8 mouse cellular contexts compared by ENCODE assay signal in genomic region chr11:101143338-101144225, GRCm38 (mm10). TPM values are rescaled to one million over a fixed set of nuclear protein-coding genes. Genes with fewer than 3 reads are reported as not detected.
DNase-seq lines count a peak whose midpoint lies in the region; ATAC-seq and TF ChIP-seq lines count a peak whose summit lies in the region.

No protein-coding gene starts in this region.

- in situ Hi-C loops in CH12.LX (cut with MboI; ENCODE audit: low pct_ligation_motif_present, low pct_unique_long_range_greater_than_20kb, low sequenced_read_pairs): no loop called here

- H3K4me3 ChIP-seq in heart, adult 2 months: peak overlapping the region; percentile 24; the same call in 1 of the 2 replicates
- peak overlapping the region; percentile 11 to 47 (median 36) for H3K4me3 ChIP-seq in CH12.LX (replicated peaks in 1 of 3; ENCODE audit: low read depth in 2 of 3, low read length in 2 of 3, poor library complexity in 1 of 3)
- H3K4me3 ChIP-seq in hindbrain, embryonic 12.5 days: peak overlapping the region; percentile 27
- peak overlapping the region; percentile 30 for H3K4me3 ChIP-seq in liver, embryonic 13.5 days (replicated peaks)
- H3K4me3 ChIP-seq in neural tube, embryonic 15.5 days (replicated peaks): peak overlapping the region; percentile 32

- WGBS in heart, adult 2 months: 31% methylated on average over 18 of the region's 19 CpGs
- 25% methylated on average over 19 of the region's 19 CpGs for WGBS in hindbrain, embryonic 12.5 days
- WGBS in liver, embryonic 13.5 days (ENCODE audit: insufficient replicate concordance): 16% methylated on average over 19 of the region's 19 CpGs
- 20% methylated on average over 19 of the region's 19 CpGs for WGBS in neural tube, embryonic 15.5 days

- intact Hi-C loops in heart, adult 2 months (cut with DNase I): no loop called here

- no peaks in the 10 kb centered on the region for H3K9me3 ChIP-seq in CH12.LX (replicated peaks; ENCODE audit: low read length)
- H3K9me3 ChIP-seq in hindbrain, embryonic 12.5 days (replicated peaks): no peaks in the 10 kb centered on the region
- H3K9me3 ChIP-seq in liver, embryonic 13.5 days (replicated peaks): no peaks in the 10 kb centered on the region
- H3K9me3 ChIP-seq in neural tube, embryonic 15.5 days (replicated peaks): no peaks in the 10 kb centered on the region

- H3K36me3 ChIP-seq in heart, adult 2 months (ENCODE audit: control insufficient read depth, insufficient read depth, low read length): no peaks in the 10 kb centered on the region
- H3K36me3 ChIP-seq in CH12.LX (replicated peaks in 1 of 2; ENCODE audit: control insufficient read depth in 1 of 2, insufficient read depth in 1 of 2, low read length in 1 of 2): no peaks in the 10 kb centered on the region
- no peaks in the 10 kb centered on the region for H3K36me3 ChIP-seq in hindbrain, embryonic 12.5 days
- H3K36me3 ChIP-seq in liver, embryonic 13.5 days: no peaks in the 10 kb centered on the region
- no peaks in the 10 kb centered on the region for H3K36me3 ChIP-seq in neural tube, embryonic 15.5 days

- TF ChIP-seq CTCF in heart, adult 2 months (IDR thresholded peaks at IDR 0.05): no peak
- no peak for TF ChIP-seq CTCF in CH12.LX (conservative IDR thresholded peaks at IDR 0.05 in 1 of 2, IDR thresholded peaks at IDR 0.05 in 1 of 2; ENCODE audit: low read depth in 2 of 2, low read length in 2 of 2)

- peak; percentile 67 for ATAC-seq in hindbrain, embryonic 12.5 days (ENCODE audit: low FRiP score)
- no peak for ATAC-seq in liver, embryonic 13.5 days (ENCODE audit: low read depth)
- peak; percentile 57 for ATAC-seq in neural tube, embryonic 15.5 days (ENCODE audit: low FRiP score)

- no peak overlapping the region for H3K27ac ChIP-seq in heart, adult 2 months
- peak overlapping the region; percentile 46 for H3K27ac ChIP-seq in CH12.LX (ENCODE audit: insufficient read depth, low read depth)
- H3K27ac ChIP-seq in hindbrain, embryonic 12.5 days: peak overlapping the region; percentile 48; the same call in 1 of the 2 replicates
- no peak overlapping the region for H3K27ac ChIP-seq in liver, embryonic 13.5 days
- peak overlapping the region; percentile 54 for H3K27ac ChIP-seq in neural tube, embryonic 15.5 days (replicated peaks)

- H3K9ac ChIP-seq in heart, adult 2 months (ENCODE audit: low read depth, low read length): no peak overlapping the region
- H3K9ac ChIP-seq in CH12.LX (ENCODE audit: insufficient read depth, low read depth): peak overlapping the region; percentile 27
- peak overlapping the region; percentile 45; the same call in 1 of the 2 replicates for H3K9ac ChIP-seq in hindbrain, embryonic 12.5 days
- H3K9ac ChIP-seq in liver, embryonic 13.5 days: 0 out of 2 replicates have a peak overlapping the region, but pooled peaks have one; percentile 11
- H3K9ac ChIP-seq in neural tube, embryonic 15.5 days (replicated peaks): peak overlapping the region; percentile 43

- TF ChIP-seq RAD21 in CH12.LX (IDR thresholded peaks at IDR 0.05; ENCODE audit: low read depth, low read length): no peak

- peaks cover 3% of the 10 kb centered on the region for H3K4me1 ChIP-seq in heart, adult 2 months (ENCODE audit: control insufficient read depth, insufficient read depth, low read length)
- peaks cover 11 to 41% of the 10 kb centered on the region in 2 experiments for H3K4me1 ChIP-seq in CH12.LX (ENCODE audit: control insufficient read depth in 1 of 2, insufficient read depth in 2 of 2)
- H3K4me1 ChIP-seq in hindbrain, embryonic 12.5 days: peaks cover 17% of the 10 kb centered on the region
- peaks cover 11% of the 10 kb centered on the region for H3K4me1 ChIP-seq in liver, embryonic 13.5 days (replicated peaks)
- H3K4me1 ChIP-seq in neural tube, embryonic 15.5 days: peaks cover 32% of the 10 kb centered on the region

- H3K27me3 ChIP-seq in heart, adult 2 months (ENCODE audit: control insufficient read depth, insufficient read depth, low read length): no peaks in the 10 kb centered on the region
- H3K27me3 ChIP-seq in CH12.LX (replicated peaks): no peaks in the 10 kb centered on the region
- peaks cover 17% of the 10 kb centered on the region for H3K27me3 ChIP-seq in hindbrain, embryonic 12.5 days
- H3K27me3 ChIP-seq in liver, embryonic 13.5 days: peaks cover 55% of the 10 kb centered on the region
- H3K27me3 ChIP-seq in neural tube, embryonic 15.5 days (replicated peaks): no peaks in the 10 kb centered on the region

- H3K4me2 ChIP-seq in CH12.LX (ENCODE audit: insufficient read depth, low read depth, poor library complexity, severe bottlenecking): peak overlapping the region; percentile 46
- H3K4me2 ChIP-seq in hindbrain, embryonic 12.5 days (replicated peaks): peak overlapping the region; percentile 57
- H3K4me2 ChIP-seq in liver, embryonic 13.5 days: peak overlapping the region; percentile 47
- H3K4me2 ChIP-seq in neural tube, embryonic 15.5 days: peak overlapping the region; percentile 58

- no peak for TF ChIP-seq EP300 in heart, adult 2 months (IDR thresholded peaks at IDR 0.05; ENCODE audit: insufficient read depth, low read depth, low read length)
- peak; percentile 35; the same call in 1 of the 2 replicates for TF ChIP-seq EP300 in CH12.LX (IDR thresholded peaks at IDR 0.05; ENCODE audit: low read length)

- no peak for DNase-seq in heart, adult 2 months
- DNase-seq in heart, adult 9 months (ENCODE audit: low spot score in 2 of 2): no peak
- DNase-seq in CH12.LX (ENCODE audit: extremely low read depth): peak; percentile 87
- peak; percentile 86 for DNase-seq in embryo, embryonic 10.5 days (ENCODE audit: low spot score)
- DNase-seq in liver, embryonic 13.5 days: no peak
- DNase-seq in right cerebral cortex, postnatal 4 days: no peak

- no peak for TF ChIP-seq POLR2A in heart, adult 2 months (IDR thresholded peaks at IDR 0.05; ENCODE audit: insufficient read depth, low read depth, low read length)
- peak; percentile 57 for TF ChIP-seq POLR2A in CH12.LX (IDR thresholded peaks at IDR 0.05; ENCODE audit: low read depth, low read length)

- dilution Hi-C loops in CH12.LX (cut with MboI; ENCODE audit: extremely low pct_ligation_motif_present, extremely low pct_unique_long_range_greater_than_20kb, low sequenced_read_pairs): no loop called here

- H3K79me2 ChIP-seq in heart, adult 2 months (replicated peaks; ENCODE audit: control insufficient read depth, insufficient read depth, low read length): no peaks in the 10 kb centered on the region
- H3K79me2 ChIP-seq in CH12.LX (replicated peaks; ENCODE audit: control insufficient read depth, extremely low read depth, insufficient read depth, poor library complexity, severe bottlenecking): no peaks in the 10 kb centered on the region

TF ChIP-seq in CH12.LX, 34 proteins besides CTCF, POLR2A, EP300 and RAD21 (continues in another document):
- TF ChIP-seq UBTF (IDR thresholded peaks at IDR 0.05; ENCODE audit: low read depth, low read length): 0 out of 2 replicates have a peak, but pooled peaks have one; percentile 38

RNA-seq across cellular contexts. Expression of gene Tubg2, which starts 12.1 kb away (rescaled TPM):
- 1 to 10 TPM; 3.5 TPM for total RNA-seq in heart, adult 2 months (2021)
- 2.1 and 2.9 TPM in 2 replicates for polyA plus RNA-seq in heart, adult 2 months (2012; rRNA removed)
- total RNA-seq in CH12.LX (2012; rRNA removed) (3.1 and 4.7 TPM in 2 replicates), CH12.LX (2014; rRNA removed) (1.2 and 2.1 TPM in 2 replicates)
- polyA plus RNA-seq in CH12.LX (2012; ENCODE audit: insufficient read length, low read depth): 8.7 and 10.5 TPM in 2 replicates
- polyA plus RNA-seq in hindbrain, embryonic 12.5 days (2016; fragmentation: Nextera tagmentation; extraction: Ambion mirVana): 10.4 and 12.9 TPM in 2 replicates
- polyA plus RNA-seq in liver, embryonic 13.5 days (2015; fragmentation: Nextera tagmentation; extraction: Ambion mirVana): 0.29 and 0.37 TPM in 2 replicates
- polyA plus RNA-seq in neural tube, embryonic 15.5 days (2015; fragmentation: Nextera tagmentation; extraction: Ambion mirVana): 49.9 and 60.7 TPM in 2 replicates

RNA-seq across cellular contexts. Expression of gene Tubg1, which starts 23.8 kb away (rescaled TPM):
- 10 to 100 TPM; 22.7 to 23.6 TPM for total RNA-seq in heart, adult 2 months (2021)
- polyA plus RNA-seq in heart, adult 2 months (2012; rRNA removed): 14.2 and 17.2 TPM in 2 replicates
- total RNA-seq in CH12.LX (2012; rRNA removed) (108 and 116 TPM in 2 replicates), CH12.LX (2014; rRNA removed) (53.7 and 57.4 TPM in 2 replicates)
- polyA plus RNA-seq in CH12.LX (2012; ENCODE audit: insufficient read length, low read depth): 182 and 190 TPM in 2 replicates
- polyA plus RNA-seq in hindbrain, embryonic 12.5 days (2016; fragmentation: Nextera tagmentation; extraction: Ambion mirVana): 81.6 and 83.2 TPM in 2 replicates
- polyA plus RNA-seq in liver, embryonic 13.5 days (2015; fragmentation: Nextera tagmentation; extraction: Ambion mirVana): 49.7 and 54.4 TPM in 2 replicates
- 68.4 and 73.7 TPM in 2 replicates for polyA plus RNA-seq in neural tube, embryonic 15.5 days (2015; fragmentation: Nextera tagmentation; extraction: Ambion mirVana)

RNA-seq across cellular contexts. Expression of gene Retreg3, which starts 23.9 kb away (rescaled TPM):
- total RNA-seq in heart, adult 2 months (2021): 10 to 100 TPM; 28.5 to 31.0 TPM
- 31.8 and 53.1 TPM in 2 replicates for polyA plus RNA-seq in heart, adult 2 months (2012; rRNA removed)
- total RNA-seq in CH12.LX (2012; rRNA removed) (46.5 and 48.2 TPM in 2 replicates), CH12.LX (2014; rRNA removed) (50.3 and 55.9 TPM in 2 replicates)
- polyA plus RNA-seq in CH12.LX (2012; ENCODE audit: insufficient read length, low read depth): 53.6 and 54.3 TPM in 2 replicates
- polyA plus RNA-seq in hindbrain, embryonic 12.5 days (2016; fragmentation: Nextera tagmentation; extraction: Ambion mirVana): 23.2 and 25.1 TPM in 2 replicates
- polyA plus RNA-seq in liver, embryonic 13.5 days (2015; fragmentation: Nextera tagmentation; extraction: Ambion mirVana): 11.5 and 13.0 TPM in 2 replicates
- 23.5 and 26.0 TPM in 2 replicates for polyA plus RNA-seq in neural tube, embryonic 15.5 days (2015; fragmentation: Nextera tagmentation; extraction: Ambion mirVana)

RNA-seq across cellular contexts. Expression of gene Cntnap1, which starts 26.7 kb away (rescaled TPM):
- total RNA-seq in heart, adult 2 months (2021): 1 to 10 TPM; 1.3 to 1.5 TPM
- 3.1 and 4.0 TPM in 2 replicates for polyA plus RNA-seq in heart, adult 2 months (2012; rRNA removed)
- total RNA-seq in CH12.LX (2012; rRNA removed) (15.6 and 16.7 TPM in 2 replicates), CH12.LX (2014; rRNA removed) (3.6 and 4.4 TPM in 2 replicates)
- polyA plus RNA-seq in CH12.LX (2012; ENCODE audit: insufficient read length, low read depth): 17.9 and 19.5 TPM in 2 replicates
- 0.97 and 1.2 TPM in 2 replicates for polyA plus RNA-seq in hindbrain, embryonic 12.5 days (2016; fragmentation: Nextera tagmentation; extraction: Ambion mirVana)
- polyA plus RNA-seq in liver, embryonic 13.5 days (2015; fragmentation: Nextera tagmentation; extraction: Ambion mirVana): 0.09 and 0.12 TPM in 2 replicates
- 11.2 and 12.3 TPM in 2 replicates for polyA plus RNA-seq in neural tube, embryonic 15.5 days (2015; fragmentation: Nextera tagmentation; extraction: Ambion mirVana)

RNA-seq across cellular contexts. Expression of gene Plekhh3, which starts 27.6 kb away (rescaled TPM):
- 10 to 100 TPM; 14.3 to 28.1 TPM for total RNA-seq in heart, adult 2 months (2021)
- polyA plus RNA-seq in heart, adult 2 months (2012; rRNA removed): 24.4 and 26.7 TPM in 2 replicates
- total RNA-seq in CH12.LX (2012; rRNA removed) (16.3 and 20.3 TPM in 2 replicates), CH12.LX (2014; rRNA removed) (2.8 and 2.9 TPM in 2 replicates)
- 3.7 and 5.0 TPM in 2 replicates for polyA plus RNA-seq in CH12.LX (2012; ENCODE audit: insufficient read length, low read depth)
- polyA plus RNA-seq in hindbrain, embryonic 12.5 days (2016; fragmentation: Nextera tagmentation; extraction: Ambion mirVana): 14.3 and 15.4 TPM in 2 replicates
- polyA plus RNA-seq in liver, embryonic 13.5 days (2015; fragmentation: Nextera tagmentation; extraction: Ambion mirVana): 1.0 and 1.1 TPM in 2 replicates
- 9.2 and 9.5 TPM in 2 replicates for polyA plus RNA-seq in neural tube, embryonic 15.5 days (2015; fragmentation: Nextera tagmentation; extraction: Ambion mirVana)

Comparison
In these comparisons a context has a peak if more than half of its experiments do, and no peak if none do; other contexts are left out.
1. DNase-seq: peak in CH12.LX (single experiment) and embryo, embryonic 10.5 days (single experiment); none in heart, adult 2 months (0 of 2), heart, adult 9 months (0 of 2), liver, embryonic 13.5 days (single experiment) and right cerebral cortex, postnatal 4 days (single experiment).
2. H3K27ac ChIP-seq: peak in CH12.LX (single experiment), hindbrain, embryonic 12.5 days (single experiment) and neural tube, embryonic 15.5 days (single experiment); none in heart, adult 2 months (single experiment) and liver, embryonic 13.5 days (single experiment).
3. Peak in every context shown above with its lines, with median percentiles within 50 percentile points of each other: H3K4me3 ChIP-seq and H3K4me2 ChIP-seq.